Mouse (Mus musculus): ENCODE results near the gene Nck1.

DNA sequence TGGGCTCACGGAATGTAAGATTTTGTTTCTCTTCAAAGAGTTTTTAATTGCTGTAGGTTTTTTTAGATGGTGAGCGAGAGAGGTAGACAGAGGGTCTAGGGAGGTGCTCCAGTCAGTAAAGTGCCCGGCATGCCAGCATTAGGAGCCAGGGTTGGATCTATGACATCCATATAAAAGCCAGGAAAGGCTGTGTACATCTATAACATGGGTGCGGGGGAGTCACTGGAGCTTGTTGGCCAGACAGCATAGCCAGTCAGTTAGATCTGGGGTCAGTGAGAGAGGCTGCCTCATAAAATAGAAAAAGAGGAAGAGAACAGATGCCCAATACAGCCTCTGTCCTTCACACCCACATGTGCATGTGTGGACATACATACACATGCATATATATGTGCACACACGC, 80.6 kb downstream of the Nck1 start:
- no peak for TF ChIP-seq MYOD1 (IDR thresholded peaks at IDR 0.05; ENCODE audit: control insufficient read depth in 1 of 3, insufficient read length in 2 of 3, low read depth in 2 of 3)
- TF ChIP-seq E2F4 (IDR thresholded peaks at IDR 0.05; ENCODE audit: insufficient read depth) = no peak
- TF ChIP-seq USF1 (IDR thresholded peaks at IDR 0.05; ENCODE audit: low read depth) = no peak
- TF ChIP-seq POLR2A (IDR thresholded peaks at IDR 0.05; ENCODE audit: insufficient read length, low read depth) = no peak
- TF ChIP-seq TCF12 (IDR thresholded peaks at IDR 0.05; ENCODE audit: insufficient read depth, poor library complexity, severe bottlenecking) = no peak
- no peak for TF ChIP-seq TCF3 (IDR thresholded peaks at IDR 0.05; ENCODE audit: insufficient read length, low read depth)
